Mouse (Mus musculus) forebrain, embryonic 10.5 days (tissue): ENCODE measurements around the gene Prr22. TPM values are rescaled to one million over a fixed set of nuclear protein-coding genes. Genes with fewer than 3 reads are reported as not detected.

Source experiments
- polyA plus RNA-seq: library from polyadenylated mRNA; unstranded; fragments of >200 nt; fragmentation: Nextera tagmentation; extraction: Ambion mirVana; gene quantifications from 2 replicates; pipeline ENCODE4 v1.2.1, GENCODE M21; 2016

Gene Prr22
- polyA plus RNA-seq, 1 experiment from 2014 or later: 1.9 TPM

Other genes starting within 250 kb of the Prr22 start
- 1.1 and 1.3 TPM in 2 replicates for gene Gm20219, start 215.9 kb upstream of the Prr22 start, polyA plus RNA-seq
- gene Safb2, start 185.7 kb upstream of the Prr22 start, polyA plus RNA-seq: 84.0 and 85.7 TPM in 2 replicates
- 160 and 172 TPM in 2 replicates for gene Safb, start 185.4 kb upstream of the Prr22 start, polyA plus RNA-seq
- gene 2410015M20Rik, start 160.5 kb upstream of the Prr22 start, polyA plus RNA-seq: 192 and 193 TPM in 2 replicates
- gene Rpl36, start 156.8 kb upstream of the Prr22 start, polyA plus RNA-seq: 1,518 and 1,601 TPM in 2 replicates
- gene Lonp1, start 143.4 kb upstream of the Prr22 start, polyA plus RNA-seq: 61.8 and 62.3 TPM in 2 replicates
- 0.53 and 0.81 TPM in 2 replicates for gene Catsperd, start 142.1 kb upstream of the Prr22 start, polyA plus RNA-seq
- 144 and 147 TPM in 2 replicates for gene Ranbp3, start 97.0 kb upstream of the Prr22 start, polyA plus RNA-seq
- 366 and 374 TPM in 2 replicates for gene Ndufa11, start 52.5 kb upstream of the Prr22 start, polyA plus RNA-seq
- 11.1 and 12.2 TPM in 2 replicates for gene Vmac, start 52.2 kb upstream of the Prr22 start, polyA plus RNA-seq
- 3.2 and 3.5 TPM in 2 replicates for gene Nrtn, start 12.7 kb upstream of the Prr22 start, polyA plus RNA-seq
- gene Dus3l, start 5.5 kb upstream of the Prr22 start, polyA plus RNA-seq: 46.0 and 46.2 TPM in 2 replicates
- gene Rfx2, start 60.8 kb downstream of the Prr22 start, polyA plus RNA-seq: 7.8 and 9.6 TPM in 2 replicates
- not detected in 2 replicates for gene Acsbg2, start 104.2 kb downstream of the Prr22 start, polyA plus RNA-seq
- gene 1700061G19Rik, start 105.2 kb downstream of the Prr22 start, polyA plus RNA-seq: 0.26 and 0.46 TPM in 2 replicates
- 72.7 and 74.6 TPM in 2 replicates for gene Mllt1, start 165.2 kb downstream of the Prr22 start, polyA plus RNA-seq
- not detected in 2 replicates for gene Acer1, start 211.9 kb downstream of the Prr22 start, polyA plus RNA-seq
- 186 and 188 TPM in 2 replicates for gene Clpp, start 220.1 kb downstream of the Prr22 start, polyA plus RNA-seq
- gene Alkbh7, start 227.1 kb downstream of the Prr22 start, polyA plus RNA-seq: 37.0 and 38.6 TPM in 2 replicates
- 0.35 and 0.50 TPM in 2 replicates for gene Pspn, start 229.8 kb downstream of the Prr22 start, polyA plus RNA-seq
- 82.3 and 83.9 TPM in 2 replicates for gene Gtf2f1, start 241.0 kb downstream of the Prr22 start, polyA plus RNA-seq
- 0.34 and 0.43 TPM in 2 replicates for gene Gm17949, start 241.2 kb downstream of the Prr22 start, polyA plus RNA-seq